Mouse (Mus musculus) spleen, embryonic (tissue): Measurements from ENCODE around the gene Mapk14.
"Not testable (repeated sequence)": the region's sequence is repeated elsewhere in the genome, so short reads cannot be mapped to it uniquely, and the experiment has no call there.

Source experiments
- CTCF ChIA-PET: fragments of 350-600 bp; sonication (Branson Sonifier 250); formaldehyde crosslinking; loops from one replicate; lab custom pipeline; 2022; lab: Charles Lee

The Mapk14 gene

GRCm38 (mm10) chr17:28735317-28736105 is 44.4 kb downstream of the Mapk14 start:
- CTCF ChIA-PET = interaction anchor here (1.0 kb wide), 1 partner anchor 43 kb away, joined by 3 read pairs; no protein-coding TSS in a partner anchor

GRCm38 (mm10) chr17:28736486-28736885 is 45.4 kb downstream of the Mapk14 start:
- CTCF ChIA-PET = no interaction called here

GRCm38 (mm10) chr17:28737973-28738372 is 46.8 kb downstream of the Mapk14 start:
- CTCF ChIA-PET = interaction anchor here (0.7 kb wide), 1 partner anchor 47 kb away, joined by 8 read pairs; no protein-coding TSS in a partner anchor

GRCm38 (mm10) chr17:28739244-28739643 is 48.1 kb downstream of the Mapk14 start:
- CTCF ChIA-PET = interaction anchor here (0.6 kb wide), 1 partner anchor 932 kb away, joined by 3 read pairs; no protein-coding TSS in a partner anchor

GRCm38 (mm10) chr17:28743145-28743866 is 52.2 kb downstream of the Mapk14 start:
- CTCF ChIA-PET = no interaction called here

GRCm38 (mm10) chr17:28743916-28744315 is 52.8 kb downstream of the Mapk14 start:
- CTCF ChIA-PET = interaction anchor here (0.6 to 0.7 kb wide), 2 partner anchors 14 to 1300 kb away, joined by 3 to 6 read pairs; no protein-coding TSS in a partner anchor

- CTCF ChIA-PET = no interaction called here
Observed at GRCm38 (mm10) chr17:28745773-28746172, 54.6 kb downstream of the Mapk14 start.

GRCm38 (mm10) chr17:28748001-28748400 is 56.9 kb downstream of the Mapk14 start:
- CTCF ChIA-PET = interaction anchor here (0.7 kb wide), 1 partner anchor 1267 kb away, joined by 3 read pairs; no protein-coding TSS in a partner anchor

- CTCF ChIA-PET = no interaction called here
Observed at GRCm38 (mm10) chr17:28750580-28750979, 59.5 kb downstream of the Mapk14 start.

- CTCF ChIA-PET = no interaction called here
Observed at GRCm38 (mm10) chr17:28756447-28756846, 65.3 kb downstream of the Mapk14 start.

GRCm38 (mm10) chr17:28757470-28757869 is 66.3 kb downstream of the Mapk14 start:
- CTCF ChIA-PET = interaction anchor here (0.6 kb wide), 1 partner anchor 19 kb away, joined by 3 read pairs; no protein-coding TSS in a partner anchor

- CTCF ChIA-PET = interaction anchor here (1.4 kb wide), 1 partner anchor 10 kb away, joined by 10 read pairs; no protein-coding TSS in a partner anchor
Observed at GRCm38 (mm10) chr17:28760736-28761312, 69.7 kb downstream of the Mapk14 start.

- CTCF ChIA-PET = interaction anchor here (1.4 kb wide), 1 partner anchor 9 kb away, joined by 10 read pairs; no protein-coding TSS in a partner anchor
Observed at GRCm38 (mm10) chr17:28761871-28762270, 70.7 kb downstream of the Mapk14 start.

- CTCF ChIA-PET = no interaction called here
Observed at GRCm38 (mm10) chr17:28766203-28766602, 75.1 kb downstream of the Mapk14 start.

- CTCF ChIA-PET = no interaction called here
Observed at GRCm38 (mm10) chr17:28766781-28767515, 75.8 kb downstream of the Mapk14 start.

GRCm38 (mm10) chr17:28769121-28769874 is 78.2 kb downstream of the Mapk14 start, which contains the start of gene Mapk13:
Gene Mapk13, plus strand, starts transcription at chr17:28769297.
- CTCF ChIA-PET = no interaction called here

GRCm38 (mm10) chr17:28769875-28770421 is 78.8 kb downstream of the Mapk14 start:
- CTCF ChIA-PET = interaction anchor here (0.5 to 1.8 kb wide), 2 partner anchors 8 to 1276 kb away, joined by 6 to 10 read pairs; no protein-coding TSS in a partner anchor

GRCm38 (mm10) chr17:28771289-28771688 is 80.2 kb downstream of the Mapk14 start:
- CTCF ChIA-PET = interaction anchor here (0.6 to 1.8 kb wide), 2 partner anchors 10 to 78 kb away, joined by 5 to 10 read pairs; no protein-coding TSS in a partner anchor

- CTCF ChIA-PET = not testable (repeated sequence)
Observed at GRCm38 (mm10) chr17:28774303-28774702, 83.2 kb downstream of the Mapk14 start.
